Mouse (Mus musculus): ENCODE results near the gene Scube1. TPM values are rescaled to one million over a fixed set of nuclear protein-coding genes. Genes with fewer than 3 reads are reported as not detected.

Scube1 gene
- polyA plus RNA-seq, 1 experiment, result 19.3 TPM

- WGBS, result 77% methylated on average over 10 of the region's 10 CpGs
- no peaks in the 10 kb centered on the region for H3K27me3 ChIP-seq (ENCODE audit: control insufficient read depth, insufficient read depth, low read length)
- no peaks in the 10 kb centered on the region for H3K4me1 ChIP-seq (ENCODE audit: control insufficient read depth, insufficient read depth, insufficient read length, low read length)
- TF ChIP-seq CTCF (IDR thresholded peaks at IDR 0.05; ENCODE audit: extremely low read depth, insufficient read length, insufficient replicate concordance, low read depth, low read length) (no peak), POLR2A (IDR thresholded peaks at IDR 0.05; ENCODE audit: low read depth, low read length) (no peak)
- H3K36me3 ChIP-seq (ENCODE audit: control insufficient read depth, insufficient read depth, low read length), result no peaks in the 10 kb centered on the region
- no peak overlapping the region for H3K27ac ChIP-seq (ENCODE audit: insufficient read depth, low read depth, low read length)
- H3K4me3 ChIP-seq (ENCODE audit: low read depth, low read length), result no peak overlapping the region
These were observed 58.4 kb downstream of the Scube1 start for GRCm38 (mm10) chr15:83666418-83666817.

DNA sequence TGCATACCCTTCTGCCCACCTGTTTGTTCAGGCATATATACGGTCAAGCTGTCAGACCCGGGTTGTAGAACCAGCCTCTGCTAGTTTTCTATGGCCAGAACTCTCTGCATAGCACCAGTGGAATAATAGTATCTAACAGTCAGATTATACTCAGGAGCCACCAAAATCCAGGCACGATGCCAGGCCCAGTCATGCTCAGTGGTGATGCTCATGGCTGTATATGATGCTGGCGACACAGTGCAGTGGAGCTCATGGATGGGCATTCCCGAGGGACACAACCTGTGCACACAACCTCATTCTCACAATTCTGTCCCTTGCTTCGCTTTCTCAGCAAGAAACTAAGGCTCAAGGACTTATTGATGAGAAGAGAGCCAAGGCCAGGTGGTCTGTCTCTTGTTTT is 58.8 kb downstream of the Scube1 start:
- Histone ChIP-seq H3K36me3 (ENCODE audit: control insufficient read depth, insufficient read depth, low read length) (no peaks in the 10 kb centered on the region), H3K27ac (ENCODE audit: insufficient read depth, low read depth, low read length) (no peak overlapping the region), H3K4me3 (ENCODE audit: low read depth, low read length) (no peak overlapping the region), H3K27me3 (ENCODE audit: control insufficient read depth, insufficient read depth, low read length) (no peaks in the 10 kb centered on the region), H3K4me1 (ENCODE audit: control insufficient read depth, insufficient read depth, insufficient read length, low read length) (no peaks in the 10 kb centered on the region)
- TF ChIP-seq POLR2A (IDR thresholded peaks at IDR 0.05; ENCODE audit: low read depth, low read length), result no peak
- TF ChIP-seq CTCF (IDR thresholded peaks at IDR 0.05; ENCODE audit: extremely low read depth, insufficient read length, insufficient replicate concordance, low read depth, low read length), result no peak
- 84% methylated on average over 6 of the region's 6 CpGs for WGBS

GRCm38 (mm10) chr15:83664722-83665121 is 60.1 kb downstream of the Scube1 start:
- no peaks in the 10 kb centered on the region for H3K27me3 ChIP-seq (ENCODE audit: control insufficient read depth, insufficient read depth, low read length)
- H3K27ac ChIP-seq (ENCODE audit: insufficient read depth, low read depth, low read length), result no peak overlapping the region
- WGBS, result 28% methylated on average over 5 of the region's 5 CpGs
- no peak overlapping the region for H3K4me3 ChIP-seq (ENCODE audit: low read depth, low read length)
- no peaks in the 10 kb centered on the region for H3K4me1 ChIP-seq (ENCODE audit: control insufficient read depth, insufficient read depth, insufficient read length, low read length)
- TF ChIP-seq POLR2A (IDR thresholded peaks at IDR 0.05; ENCODE audit: low read depth, low read length) (no peak), CTCF (IDR thresholded peaks at IDR 0.05; ENCODE audit: extremely low read depth, insufficient read length, insufficient replicate concordance, low read depth, low read length) (peak; percentile 41; the same call in 1 of the 2 replicates)
- H3K36me3 ChIP-seq (ENCODE audit: control insufficient read depth, insufficient read depth, low read length), result no peaks in the 10 kb centered on the region

DNA sequence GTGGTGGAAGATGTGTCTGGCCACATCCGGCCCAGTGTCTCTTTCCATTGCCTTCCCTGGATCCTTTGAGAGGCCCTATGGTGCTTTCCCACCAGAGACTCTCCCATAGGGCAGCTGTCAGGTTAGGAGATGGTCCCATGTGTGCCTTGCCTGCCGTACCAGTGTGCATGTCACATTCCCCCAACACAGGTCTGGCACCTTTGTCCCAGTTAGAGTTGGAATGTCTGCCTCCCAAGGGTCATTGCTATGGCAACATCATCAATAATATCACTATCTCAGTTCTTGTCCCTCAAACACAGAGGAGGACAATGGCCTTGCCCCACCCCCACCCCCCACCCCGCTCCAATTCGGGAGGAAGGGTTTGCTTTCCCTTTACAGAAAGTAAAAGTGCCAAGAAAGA is 61.8 kb downstream of the Scube1 start:
- Histone ChIP-seq H3K4me1 (ENCODE audit: control insufficient read depth, insufficient read depth, insufficient read length, low read length) (no peaks in the 10 kb centered on the region), H3K27me3 (ENCODE audit: control insufficient read depth, insufficient read depth, low read length) (no peaks in the 10 kb centered on the region), H3K27ac (ENCODE audit: insufficient read depth, low read depth, low read length) (no peak overlapping the region), H3K4me3 (ENCODE audit: low read depth, low read length) (no peak overlapping the region), H3K36me3 (ENCODE audit: control insufficient read depth, insufficient read depth, low read length) (no peaks in the 10 kb centered on the region)
- no peak for TF ChIP-seq CTCF (IDR thresholded peaks at IDR 0.05; ENCODE audit: extremely low read depth, insufficient read length, insufficient replicate concordance, low read depth, low read length)
- no peak for TF ChIP-seq POLR2A (IDR thresholded peaks at IDR 0.05; ENCODE audit: low read depth, low read length)
- 37% methylated on average over 4 of the region's 4 CpGs for WGBS

GRCm38 (mm10) chr15:83662106-83662505 is 62.7 kb downstream of the Scube1 start:
- Histone ChIP-seq H3K36me3 (ENCODE audit: control insufficient read depth, insufficient read depth, low read length) (no peaks in the 10 kb centered on the region), H3K4me1 (ENCODE audit: control insufficient read depth, insufficient read depth, insufficient read length, low read length) (no peaks in the 10 kb centered on the region), H3K4me3 (ENCODE audit: low read depth, low read length) (no peak overlapping the region), H3K27me3 (ENCODE audit: control insufficient read depth, insufficient read depth, low read length) (no peaks in the 10 kb centered on the region), H3K27ac (ENCODE audit: insufficient read depth, low read depth, low read length) (no peak overlapping the region)
- TF ChIP-seq POLR2A (IDR thresholded peaks at IDR 0.05; ENCODE audit: low read depth, low read length), result no peak
- TF ChIP-seq CTCF (IDR thresholded peaks at IDR 0.05; ENCODE audit: extremely low read depth, insufficient read length, insufficient replicate concordance, low read depth, low read length), result no peak
- 47% methylated on average over 7 of the region's 7 CpGs for WGBS

DNA sequence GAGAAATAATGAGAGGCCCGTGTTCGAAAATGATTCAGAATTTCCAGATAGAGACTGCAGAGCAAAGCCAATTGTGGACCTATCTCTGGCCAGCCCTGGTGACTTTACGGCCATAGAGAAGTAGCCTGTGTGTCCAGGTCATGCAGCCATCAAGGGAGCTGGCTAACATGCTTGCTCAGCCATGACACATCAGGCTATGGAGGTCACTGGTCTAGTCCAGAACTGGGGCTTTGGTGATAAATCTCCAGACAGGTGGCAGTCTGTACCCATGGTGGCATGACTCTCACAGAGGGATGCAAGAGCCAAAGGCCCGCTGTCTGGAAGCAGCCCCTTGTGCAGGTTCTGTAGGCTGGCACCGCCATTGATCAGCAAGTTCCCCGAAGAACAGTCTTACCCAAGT is 82.3 kb downstream of the Scube1 start:
- no peak overlapping the region for H3K27ac ChIP-seq (ENCODE audit: insufficient read depth, low read depth, low read length)
- no peaks in the 10 kb centered on the region for H3K4me1 ChIP-seq (ENCODE audit: control insufficient read depth, insufficient read depth, insufficient read length, low read length)
- no peak overlapping the region for H3K4me3 ChIP-seq (ENCODE audit: low read depth, low read length)
- no peak for TF ChIP-seq POLR2A (IDR thresholded peaks at IDR 0.05; ENCODE audit: low read depth, low read length)
- no peak for TF ChIP-seq CTCF (IDR thresholded peaks at IDR 0.05; ENCODE audit: extremely low read depth, insufficient read length, insufficient replicate concordance, low read depth, low read length)
- no peaks in the 10 kb centered on the region for H3K27me3 ChIP-seq (ENCODE audit: control insufficient read depth, insufficient read depth, low read length)
- WGBS, result 92% methylated on average over 6 of the region's 6 CpGs
- H3K36me3 ChIP-seq (ENCODE audit: control insufficient read depth, insufficient read depth, low read length), result no peaks in the 10 kb centered on the region

DNA sequence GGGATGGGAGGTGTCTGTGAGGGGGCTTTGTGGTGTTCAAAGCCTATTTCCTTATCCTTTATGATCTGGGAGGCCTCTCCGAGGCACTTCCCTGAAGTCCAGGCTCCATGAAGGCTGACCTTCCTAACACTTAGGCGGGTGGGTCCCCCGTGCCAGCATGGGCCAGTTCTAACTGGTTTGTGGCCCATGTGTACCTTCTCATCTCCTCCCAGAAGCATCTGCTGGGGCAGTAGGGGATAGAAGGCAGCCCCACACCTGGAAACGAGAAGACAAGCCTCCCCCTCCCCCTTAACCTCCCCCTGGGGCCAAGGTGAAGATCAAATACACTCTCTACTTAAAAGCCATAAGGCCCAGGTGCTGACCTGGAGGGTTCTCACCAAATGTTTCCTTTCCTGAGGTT is 84.6 kb downstream of the Scube1 start:
- TF ChIP-seq CTCF (IDR thresholded peaks at IDR 0.05; ENCODE audit: extremely low read depth, insufficient read length, insufficient replicate concordance, low read depth, low read length) (no peak), POLR2A (IDR thresholded peaks at IDR 0.05; ENCODE audit: low read depth, low read length) (no peak)
- WGBS, result 38% methylated on average over 4 of the region's 4 CpGs
- H3K36me3 ChIP-seq (ENCODE audit: control insufficient read depth, insufficient read depth, low read length), result no peaks in the 10 kb centered on the region
- no peak overlapping the region for H3K27ac ChIP-seq (ENCODE audit: insufficient read depth, low read depth, low read length)
- H3K4me1 ChIP-seq (ENCODE audit: control insufficient read depth, insufficient read depth, insufficient read length, low read length), result no peaks in the 10 kb centered on the region; the same call in 1 of the 2 replicates
- no peak overlapping the region for H3K4me3 ChIP-seq (ENCODE audit: low read depth, low read length)
- no peaks in the 10 kb centered on the region for H3K27me3 ChIP-seq (ENCODE audit: control insufficient read depth, insufficient read depth, low read length)

GRCm38 (mm10) chr15:83639160-83639559 is 85.7 kb downstream of the Scube1 start:
- Histone ChIP-seq H3K4me1 (ENCODE audit: control insufficient read depth, insufficient read depth, insufficient read length, low read length) (no peaks in the 10 kb centered on the region; the same call in 1 of the 2 replicates), H3K27me3 (ENCODE audit: control insufficient read depth, insufficient read depth, low read length) (no peaks in the 10 kb centered on the region), H3K4me3 (ENCODE audit: low read depth, low read length) (no peak overlapping the region), H3K27ac (ENCODE audit: insufficient read depth, low read depth, low read length) (no peak overlapping the region), H3K36me3 (ENCODE audit: control insufficient read depth, insufficient read depth, low read length) (no peaks in the 10 kb centered on the region)
- TF ChIP-seq CTCF (IDR thresholded peaks at IDR 0.05; ENCODE audit: extremely low read depth, insufficient read length, insufficient replicate concordance, low read depth, low read length), result no peak
- TF ChIP-seq POLR2A (IDR thresholded peaks at IDR 0.05; ENCODE audit: low read depth, low read length), result no peak
- WGBS, result 62% methylated on average over 3 of the region's 3 CpGs
